Mouse (Mus musculus): ENCODE measurements around the gene Dnah8.

DNA sequence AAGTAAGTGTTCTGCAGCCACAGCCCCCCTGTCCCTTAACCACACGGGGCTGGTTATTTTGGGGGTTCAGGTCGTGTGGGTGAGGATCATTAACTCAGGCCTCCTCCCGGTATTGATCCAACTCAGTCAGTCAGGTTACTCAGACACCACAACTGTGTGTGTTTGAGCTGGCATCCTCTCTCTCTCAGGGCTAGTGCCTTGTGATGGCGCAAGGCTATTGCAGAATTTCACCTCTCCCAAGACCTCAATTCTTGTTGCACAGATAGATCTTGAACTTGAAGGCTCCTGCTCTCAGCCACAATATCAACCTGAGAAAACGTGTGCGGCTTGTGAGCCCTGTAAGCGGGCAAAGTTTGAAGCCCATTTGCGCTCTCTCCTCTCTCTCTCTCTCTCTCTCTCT, 38.0 kb downstream of the Dnah8 start:
- TF ChIP-seq POLR2A (IDR thresholded peaks at IDR 0.05; ENCODE audit: extremely low read depth, insufficient read depth, low read length) = no peak
- no peak for TF ChIP-seq CTCF (IDR thresholded peaks at IDR 0.05; ENCODE audit: extremely low read depth, insufficient read depth, low read length)
